Mouse (Mus musculus) urinary bladder, adult 18-20 months (tissue): ENCODE results near the gene Pde6h.

Experiments used
- DNase-seq, 2 experiments: peaks; one replicate each; pipeline ENCODE4 v3.0.0; 2022; ENCODE audit warnings: low spot score in 2 of 2, mixed read lengths in 2 of 2

The Pde6h gene

GRCm38 (mm10) chr6:136980331-136980746, 56.7 kb downstream of the Pde6h start:
- no peak for DNase-seq

DNA sequence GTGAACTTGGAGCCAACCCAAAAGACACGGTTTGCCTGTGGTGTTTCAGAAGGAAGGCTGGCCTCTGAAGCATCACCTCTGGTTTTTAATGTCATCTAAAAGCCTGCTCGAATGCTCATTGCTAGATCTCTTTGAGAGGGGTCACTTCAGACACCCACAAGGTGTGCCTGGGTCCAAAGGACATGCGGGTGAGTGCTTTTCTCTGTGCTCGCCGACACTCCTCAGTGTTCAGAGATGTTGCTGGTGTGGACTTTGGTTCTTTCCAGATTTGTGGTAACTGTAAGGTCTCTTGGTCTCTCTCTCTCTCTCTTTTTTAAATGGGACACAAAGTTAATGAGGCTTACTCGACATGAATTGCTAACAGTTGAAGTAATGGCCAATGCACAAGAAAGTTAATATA, 58.9 kb downstream of the Pde6h start:
- no peak for DNase-seq

DNA sequence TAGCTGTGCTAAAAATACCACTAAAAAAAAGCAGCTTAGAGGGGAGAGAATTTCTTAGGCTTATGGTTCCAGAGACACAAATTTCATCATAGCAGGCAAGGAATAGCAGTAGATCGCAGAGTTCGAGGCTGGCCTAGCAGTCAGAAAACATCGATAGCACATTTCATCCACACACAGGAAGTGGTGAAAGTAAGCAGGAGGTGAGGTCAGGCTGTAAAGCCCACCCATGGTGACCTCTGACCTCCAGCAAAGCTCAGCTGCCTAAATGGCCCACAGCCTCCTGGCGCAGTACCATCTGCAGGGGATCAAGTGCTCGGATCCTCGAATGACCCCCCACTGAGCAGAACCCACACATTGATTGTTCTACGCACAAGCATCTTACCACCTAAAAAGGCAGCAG, 59.6 kb downstream of the Pde6h start:
- DNase-seq: no peak

- DNase-seq: no peak
These were observed 62.4 kb downstream of the Pde6h start for GRCm38 (mm10) chr6:136986019-136986418.

DNA sequence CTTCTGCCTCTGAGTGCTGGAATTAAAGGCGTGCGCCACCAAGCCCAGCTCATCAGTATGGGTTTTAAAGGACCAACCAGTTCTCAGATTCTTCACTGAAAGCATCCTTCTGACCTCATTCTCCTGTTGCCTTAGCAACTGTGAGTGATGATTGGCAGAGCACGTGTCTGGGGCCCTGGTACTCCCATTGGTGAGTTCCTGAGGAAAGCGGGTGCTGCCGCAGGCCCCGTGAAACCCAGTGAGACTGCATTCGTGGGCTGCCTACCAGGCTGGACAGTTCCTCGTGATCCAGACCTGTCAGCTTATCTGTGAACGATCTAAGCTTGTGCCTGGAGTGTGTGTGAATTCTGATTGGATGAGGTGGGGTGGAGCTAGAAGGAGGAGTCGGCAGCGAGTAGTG, 63.1 kb downstream of the Pde6h start:
- DNase-seq: no peak

GRCm38 (mm10) chr6:136988536-136989060, 65.0 kb downstream of the Pde6h start:
- no peak for DNase-seq

- DNase-seq: no peak
These were observed 66.3 kb downstream of the Pde6h start for GRCm38 (mm10) chr6:136989824-136990497.

GRCm38 (mm10) chr6:136990557-136990956, 66.9 kb downstream of the Pde6h start:
- DNase-seq: no peak

GRCm38 (mm10) chr6:136993574-136993973, 69.9 kb downstream of the Pde6h start:
- no peak for DNase-seq

DNA sequence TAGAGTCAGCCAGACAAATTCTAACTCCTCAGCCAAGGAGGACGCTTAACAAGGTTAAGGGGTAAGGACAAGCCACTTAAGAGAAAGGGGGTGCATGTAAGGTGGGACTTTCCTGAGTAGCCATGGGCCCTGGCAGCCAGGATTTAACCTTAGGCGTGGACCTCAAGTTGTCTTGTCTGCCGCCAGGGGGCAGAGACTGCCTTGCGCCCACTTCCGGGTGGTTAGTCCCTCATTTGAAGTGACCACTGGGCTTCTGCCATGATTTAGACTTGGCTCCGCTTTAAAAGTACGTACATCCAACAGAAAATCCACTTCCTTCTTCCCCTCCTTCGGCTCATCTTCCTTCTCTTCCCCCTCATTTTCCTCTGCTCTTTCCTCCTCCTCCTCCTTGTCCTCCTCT, 71.9 kb downstream of the Pde6h start:
- no peak for DNase-seq

GRCm38 (mm10) chr6:136996336-136996735, 72.7 kb downstream of the Pde6h start:
- no peak for DNase-seq

DNA sequence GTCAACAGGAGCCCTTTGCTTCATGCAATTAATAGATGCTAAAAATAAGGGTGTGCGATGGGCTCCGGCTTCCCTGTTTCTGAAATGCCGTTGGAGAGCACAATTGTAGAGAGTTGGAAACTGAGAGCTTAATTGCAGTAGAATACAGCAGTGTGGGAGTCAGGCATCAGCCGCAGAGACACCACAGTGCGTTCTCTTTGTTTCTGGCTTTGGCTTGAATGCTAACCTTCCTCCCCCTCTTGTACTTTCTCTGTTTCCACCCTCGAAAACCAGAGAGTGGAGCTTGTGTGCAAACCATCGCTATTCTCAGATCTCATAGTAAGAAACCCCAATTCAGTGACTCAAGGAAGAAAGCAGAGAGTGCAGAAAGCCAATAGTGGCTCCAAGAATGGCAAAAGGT, 74.5 kb downstream of the Pde6h start:
- DNase-seq: no peak

DNA sequence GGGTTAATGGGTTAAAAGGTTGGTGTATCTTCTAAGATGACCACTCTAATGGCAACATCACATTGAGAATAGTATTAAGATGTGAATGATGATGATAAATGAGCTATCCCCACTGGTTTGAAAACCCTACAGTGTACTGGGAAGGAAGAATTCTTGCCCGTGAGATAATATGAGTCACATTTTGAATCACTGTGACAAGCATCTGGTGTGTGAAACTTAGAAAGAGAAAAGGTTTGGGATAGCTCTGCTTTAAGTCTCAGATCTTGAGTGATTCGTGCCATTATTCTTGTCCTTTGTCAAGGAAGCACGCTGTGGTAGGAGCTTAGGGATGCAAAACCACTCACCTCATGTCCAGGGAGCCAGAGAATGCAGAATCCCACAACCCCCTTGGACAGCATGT, 75.4 kb downstream of the Pde6h start:
- DNase-seq: no peak

- no peak for DNase-seq
These were observed 76.2 kb downstream of the Pde6h start for GRCm38 (mm10) chr6:136999707-137000446.

DNA sequence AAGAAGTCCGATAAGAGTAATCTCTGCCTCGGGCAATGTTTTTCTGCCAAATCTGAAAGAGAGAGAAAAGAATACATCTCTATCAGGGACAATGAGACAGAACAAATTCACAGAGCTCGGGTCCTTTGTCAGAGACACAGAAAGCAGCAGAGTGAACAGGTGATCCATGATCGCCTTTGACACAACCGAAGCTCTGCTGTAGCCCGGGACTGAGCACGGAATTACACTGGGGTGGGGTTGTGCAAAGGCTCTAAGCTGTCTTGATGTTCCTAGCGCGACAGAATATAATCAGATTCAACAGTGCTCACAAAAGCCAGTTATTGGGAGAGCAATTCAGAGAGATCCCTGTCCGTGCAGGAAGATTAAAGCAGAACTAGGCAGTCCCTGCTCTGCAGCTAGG, 77.1 kb downstream of the Pde6h start:
- DNase-seq: no peak

GRCm38 (mm10) chr6:137001267-137002168, 77.9 kb downstream of the Pde6h start:
- DNase-seq: no peak

DNA sequence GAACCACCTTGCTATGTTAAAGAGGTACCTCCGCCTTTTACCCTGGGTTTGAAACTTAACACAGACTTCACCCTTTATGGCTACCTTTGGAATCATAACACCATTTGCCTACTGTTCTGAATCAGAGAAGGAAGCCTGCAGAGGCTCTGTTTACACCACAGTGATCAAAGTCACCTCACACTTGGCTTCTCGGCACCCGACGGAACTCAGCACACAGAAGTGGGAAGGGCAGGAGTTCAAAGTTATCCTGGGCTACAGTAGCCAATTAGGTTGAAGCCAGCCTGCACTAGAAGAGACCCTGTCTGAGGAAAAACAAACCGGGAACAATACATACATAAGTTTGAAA, 78.5 kb downstream of the Pde6h start:
- DNase-seq: no peak

GRCm38 (mm10) chr6:137004359-137004758, 80.7 kb downstream of the Pde6h start:
- no peak for DNase-seq

DNA sequence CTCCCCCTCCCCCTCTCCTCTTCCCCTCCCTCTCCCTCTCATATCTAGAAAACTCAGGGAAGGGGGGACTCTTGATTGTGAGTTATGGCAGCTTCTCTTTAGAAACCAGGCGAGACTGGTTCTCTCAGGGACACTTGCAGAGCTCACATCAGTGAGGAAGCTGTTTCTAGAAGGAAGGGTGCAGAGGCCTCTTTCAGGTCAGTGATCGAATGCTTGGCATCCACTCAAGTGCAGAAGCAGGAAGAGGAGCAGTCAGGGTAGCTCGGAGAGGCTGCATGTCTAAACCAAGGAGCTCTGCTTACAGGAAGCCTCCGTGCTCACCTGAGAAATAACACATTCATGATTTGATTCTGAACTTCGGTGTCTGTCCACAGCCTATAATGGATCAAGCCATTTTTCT, 87.6 kb downstream of the Pde6h start:
- DNase-seq: no peak

DNA sequence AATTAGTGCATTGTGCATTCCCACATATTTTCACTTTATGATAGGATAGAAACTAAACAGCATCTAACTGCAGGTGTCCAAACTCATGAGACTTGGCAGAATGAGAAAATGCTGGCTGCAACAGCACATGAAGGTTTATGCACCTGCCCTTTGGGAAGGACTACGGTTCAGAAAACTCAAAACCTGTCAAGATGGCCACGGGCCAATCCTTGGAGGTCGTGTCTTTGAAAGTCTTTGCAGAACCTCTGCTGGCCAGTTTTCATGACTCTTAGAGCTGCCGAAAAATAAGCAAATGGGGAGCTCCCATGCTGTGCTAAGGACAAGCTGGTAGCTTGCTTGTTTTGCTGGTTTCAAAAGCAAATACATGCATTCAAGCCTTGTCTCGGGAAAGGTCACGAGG, 90.7 kb downstream of the Pde6h start:
- no peak for DNase-seq

DNA sequence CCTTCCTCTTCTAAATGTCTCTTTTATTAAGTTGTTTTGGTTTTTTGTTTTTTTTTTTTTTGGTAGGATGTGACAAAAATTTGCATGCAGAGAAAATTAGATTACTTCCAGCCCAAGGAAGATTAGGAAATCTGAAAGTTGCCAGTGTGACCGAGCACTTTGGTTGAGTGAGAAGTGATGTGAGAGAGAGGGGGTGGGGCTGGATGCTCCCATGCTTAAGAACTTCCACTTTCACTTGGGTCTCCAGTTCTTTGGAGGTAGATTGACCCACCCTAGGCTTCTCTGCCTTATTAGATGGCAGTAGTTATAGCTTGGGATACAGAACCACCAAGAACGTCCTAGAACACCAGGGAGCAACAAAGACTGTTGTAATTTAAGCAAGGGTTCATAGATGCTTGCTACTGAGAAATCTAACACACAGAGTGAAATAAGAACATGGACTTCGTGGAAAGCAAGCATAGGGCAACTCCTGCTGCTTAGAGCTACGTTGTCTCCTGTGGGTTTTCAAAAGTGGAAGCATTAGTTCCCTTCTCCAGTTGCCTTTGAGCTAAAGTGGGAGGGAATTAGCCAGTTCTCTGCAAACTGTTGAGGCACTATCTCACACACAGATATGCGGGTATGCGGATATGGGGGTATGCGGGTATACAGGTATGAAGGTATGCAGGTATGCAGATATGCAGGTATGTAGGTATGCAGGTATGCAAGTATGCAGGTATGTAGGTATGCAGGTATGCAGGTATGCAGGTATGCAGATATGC, 93.8 kb downstream of the Pde6h start:
- no peak for DNase-seq
